Mouse (Mus musculus): ENCODE data around the gene 4930578C19Rik. TPM values are rescaled to one million over a fixed set of nuclear protein-coding genes. Genes with fewer than 3 reads are reported as not detected.
"Not testable (repeated sequence)": the region's sequence is repeated elsewhere in the genome, so short reads cannot be mapped to it uniquely, and the experiment has no call there.

4930578C19Rik gene
- polyA plus RNA-seq, 1 experiment from 2014 or later: 0.39 TPM

DNA sequence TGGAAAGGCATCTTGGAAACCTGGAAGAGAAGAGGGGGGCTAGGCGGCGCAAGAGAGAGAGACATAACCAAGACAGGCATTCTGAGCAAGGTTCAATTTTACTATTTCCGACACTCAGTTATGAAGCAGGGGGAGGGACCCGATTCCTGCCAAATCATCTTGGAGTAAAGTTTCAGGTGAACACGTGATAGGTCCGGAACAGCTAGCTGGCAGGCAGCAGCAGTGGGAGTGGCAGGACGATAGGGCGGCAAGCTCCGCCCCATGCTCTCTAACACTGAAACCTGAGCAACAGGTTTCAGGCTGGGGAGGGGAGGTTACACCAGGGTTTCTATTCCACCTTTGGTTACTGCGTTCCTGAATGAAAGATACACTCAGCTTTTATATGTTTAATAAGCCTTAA is 58.9 kb downstream of the 4930578C19Rik start:
- H3K4me2 ChIP-seq: no peak overlapping the region
- H3K9me3 ChIP-seq (replicated peaks): no peaks in the 10 kb centered on the region
- H3K4me3 ChIP-seq: no peak overlapping the region
- H3K9ac ChIP-seq: no peak overlapping the region
- H3K36me3 ChIP-seq (ENCODE audit: poor library complexity, severe bottlenecking): no peaks in the 10 kb centered on the region
- no peak for ATAC-seq
- no peaks in the 10 kb centered on the region for H3K4me1 ChIP-seq
- WGBS: 66% methylated on average over 10 of the region's 10 CpGs
- H3K27ac ChIP-seq: no peak overlapping the region
- H3K27me3 ChIP-seq: no peaks in the 10 kb centered on the region

DNA sequence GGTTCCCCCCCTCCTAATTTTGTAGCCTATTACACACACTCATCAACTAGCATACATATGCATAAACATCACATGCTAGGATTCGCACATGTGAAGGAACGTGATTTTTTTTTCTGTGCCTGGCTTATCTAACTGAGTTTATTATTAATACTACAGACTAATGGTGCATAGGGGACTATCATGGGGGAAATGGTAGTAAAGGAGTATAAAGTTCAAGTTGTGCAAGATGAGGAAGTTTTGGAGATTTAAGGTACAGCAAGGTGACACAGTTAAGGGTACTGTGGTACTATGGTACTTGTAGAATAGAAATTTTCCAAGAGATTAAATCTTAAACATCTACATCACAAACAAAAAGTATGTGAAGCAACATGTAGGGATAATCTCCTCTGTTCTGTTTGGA is 64.5 kb downstream of the 4930578C19Rik start:
- no peak for ATAC-seq
- H3K4me1 ChIP-seq: no peaks in the 10 kb centered on the region
- H3K4me3 ChIP-seq: no peak overlapping the region
- no peak overlapping the region for H3K27ac ChIP-seq
- WGBS: 87% methylated on average over 2 of the region's 2 CpGs
- H3K9ac ChIP-seq: no peak overlapping the region
- no peaks in the 10 kb centered on the region for H3K27me3 ChIP-seq
- no peaks in the 10 kb centered on the region for H3K36me3 ChIP-seq (ENCODE audit: poor library complexity, severe bottlenecking)
- no peak overlapping the region for H3K4me2 ChIP-seq
- no peaks in the 10 kb centered on the region for H3K9me3 ChIP-seq (replicated peaks)

DNA sequence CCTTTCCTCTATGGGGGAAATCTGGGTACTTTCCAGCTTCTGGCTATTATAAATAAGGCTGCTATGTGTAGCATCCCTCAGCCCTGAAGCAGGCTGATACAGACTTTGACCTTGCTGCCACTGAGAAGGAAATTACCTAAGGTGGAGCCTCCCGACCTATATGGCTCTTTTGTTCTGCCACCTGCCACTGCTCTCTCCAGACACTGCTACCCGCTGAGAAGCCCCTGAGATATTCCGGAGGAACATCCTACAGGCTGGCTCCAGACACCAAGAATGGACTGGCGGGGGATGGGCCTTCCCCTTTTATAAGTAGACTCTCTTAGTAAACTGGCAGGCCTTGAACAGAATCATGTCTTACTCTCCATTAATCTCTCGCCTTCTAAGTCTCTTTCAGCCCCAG is 77.0 kb downstream of the 4930578C19Rik start:
- not testable (repeated sequence) for H3K27me3 ChIP-seq; H3K4me3 ChIP-seq; H3K36me3 ChIP-seq (ENCODE audit: poor library complexity, severe bottlenecking); H3K4me1 ChIP-seq; ATAC-seq; H3K27ac ChIP-seq; H3K9ac ChIP-seq; H3K4me2 ChIP-seq; H3K9me3 ChIP-seq (replicated peaks)
- WGBS: 73% methylated on average over 5 of the region's 5 CpGs

Measured in forebrain, embryonic 13.5 days (tissue).